Mouse (Mus musculus) cortical plate, adult 2 months (tissue): Measurements from ENCODE around the gene Erich6b.

ENCODE experiments used
- CTCF ChIP-seq: fragments of 200-500 bp; IDR thresholded peaks from 2 replicates; pipeline ENCODE4 v1.5.1; 2011; ENCODE audit warnings: mild to moderate bottlenecking, control low read depth, low read length; ENCODE audit not compliant: insufficient read depth; ENCODE audit errors: extremely low read depth
- POLR2A ChIP-seq: fragments of 200-500 bp; IDR thresholded peaks from 2 replicates; pipeline ENCODE4 v1.6.1; 2011; ENCODE audit warnings: mild to moderate bottlenecking, low read length, control low read depth; ENCODE audit not compliant: insufficient read depth; ENCODE audit errors: extremely low read depth

DNA sequence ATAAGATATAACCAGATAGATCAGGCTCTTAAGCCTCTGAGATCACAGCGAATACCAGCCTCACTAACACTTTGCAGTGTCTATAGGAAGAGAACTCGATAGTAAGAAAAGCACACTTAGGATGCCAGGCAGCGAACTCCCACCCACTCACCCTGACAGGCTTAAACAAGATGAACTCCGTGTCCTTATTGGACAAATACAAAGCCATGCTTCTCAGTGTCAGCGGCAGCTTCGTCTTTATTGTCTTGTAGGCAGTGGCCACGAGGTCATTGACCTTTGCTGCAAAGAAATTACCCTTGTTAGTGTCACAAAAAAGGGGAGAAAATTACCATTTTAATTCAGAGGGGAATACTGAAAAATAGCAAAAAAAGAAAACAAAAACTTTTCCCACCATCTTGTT, 65.7 kb downstream of the Erich6b start:
- no peak for TF ChIP-seq POLR2A
- no peak for TF ChIP-seq CTCF
